Comparison of ENCODE assay signal across 17 mouse cellular contexts in the genomic region with DNA sequence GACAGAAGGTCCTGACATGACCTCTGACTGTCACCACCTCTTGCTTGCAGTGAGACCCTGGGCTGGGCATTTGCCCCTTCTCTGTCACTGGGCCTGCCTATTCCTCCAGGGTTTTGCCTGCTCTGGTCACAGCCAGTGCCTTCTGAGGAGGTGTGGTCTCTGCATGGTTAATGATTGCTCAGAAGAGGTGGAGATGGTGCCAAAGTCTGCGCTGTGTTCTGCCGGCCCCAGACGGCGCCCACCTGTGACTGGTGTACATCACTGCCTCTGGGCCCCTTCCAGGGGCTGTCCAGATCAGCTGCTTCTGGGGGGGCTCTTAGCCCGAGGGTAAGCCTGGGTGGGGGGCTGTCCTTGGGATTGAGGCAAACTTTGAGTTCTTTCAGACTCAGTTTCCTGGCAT. TPM values are rescaled to one million over a fixed set of nuclear protein-coding genes. Genes with fewer than 3 reads are reported as not detected.
DNase-seq lines count a peak whose midpoint lies in the region; ATAC-seq and TF ChIP-seq lines count a peak whose summit lies in the region.
"Had no signal": no experiment of that assay in that cellular context is flagged by ENCODE, and none has a peak within 500 bp of the region (broad histone marks: within the 10 kb centered on the region; RNA-seq: fewer than 3 reads in every experiment).

A gene (plus strand): TSS at position 219 of the 400 bp plus-strand sequence.

- H3K36me3 ChIP-seq in erythroblast, embryonic 14.5 days (ENCODE audit: control insufficient read depth) = no peaks in the 10 kb centered on the region
- no peaks in the 10 kb centered on the region for H3K36me3 ChIP-seq in kidney, embryonic 15.5 days
- no peaks in the 10 kb centered on the region for H3K36me3 ChIP-seq in liver, embryonic 11.5 days (ENCODE audit: control insufficient read depth, insufficient read depth, low read length)
- no peaks in the 10 kb centered on the region for H3K36me3 ChIP-seq in stomach, postnatal 0 days (ENCODE audit: control insufficient read depth, insufficient read depth, low read length)
- H3K36me3 ChIP-seq in midbrain, embryonic 13.5 days = no peaks in the 10 kb centered on the region
- H3K36me3 ChIP-seq in forebrain, postnatal 0 days (ENCODE audit: insufficient read depth) = no peaks in the 10 kb centered on the region
- H3K36me3 ChIP-seq: embryonic facial prominence, embryonic 13.5 days; forebrain, embryonic 15.5 days had no signal

- no peaks in the 10 kb centered on the region for H3K9me3 ChIP-seq in erythroblast, embryonic 14.5 days (ENCODE audit: control insufficient read depth, low read length)
- no peaks in the 10 kb centered on the region for H3K9me3 ChIP-seq in kidney, embryonic 15.5 days (replicated peaks)
- no peaks in the 10 kb centered on the region for H3K9me3 ChIP-seq in liver, embryonic 11.5 days (ENCODE audit: control insufficient read depth, low read length)
- H3K9me3 ChIP-seq in stomach, postnatal 0 days (ENCODE audit: control insufficient read depth, low read length) = no peaks in the 10 kb centered on the region
- no peaks in the 10 kb centered on the region for H3K9me3 ChIP-seq in midbrain, embryonic 13.5 days
- no peaks in the 10 kb centered on the region for H3K9me3 ChIP-seq in forebrain, postnatal 0 days (ENCODE audit: low read length)
- H3K9me3 ChIP-seq: embryonic facial prominence, embryonic 13.5 days; forebrain, embryonic 15.5 days had no signal

- no peaks in the 10 kb centered on the region for H3K4me1 ChIP-seq in erythroblast, embryonic 14.5 days (ENCODE audit: control insufficient read depth)
- H3K4me1 ChIP-seq in kidney, embryonic 15.5 days = peaks cover 10% of the 10 kb centered on the region
- peaks cover 7% of the 10 kb centered on the region for H3K4me1 ChIP-seq in liver, embryonic 11.5 days (replicated peaks; ENCODE audit: control insufficient read depth, insufficient read depth, low read length)
- H3K4me1 ChIP-seq in stomach, postnatal 0 days (replicated peaks; ENCODE audit: control insufficient read depth, insufficient read depth) = no peaks in the 10 kb centered on the region
- H3K4me1 ChIP-seq in midbrain, embryonic 13.5 days (replicated peaks) = no peaks in the 10 kb centered on the region
- no peaks in the 10 kb centered on the region for H3K4me1 ChIP-seq in forebrain, postnatal 0 days (ENCODE audit: insufficient read depth)
- H3K4me1 ChIP-seq: embryonic facial prominence, embryonic 13.5 days; forebrain, embryonic 15.5 days had no signal

- peak within 1 kb of the TSS; percentile 38 for H3K4me2 ChIP-seq in kidney, embryonic 15.5 days
- peak within 1 kb of the TSS; percentile 49 for H3K4me2 ChIP-seq in liver, embryonic 11.5 days
- 0 out of 2 replicates have a peak within 1 kb of the TSS, but pooled peaks have one; percentile 8 for H3K4me2 ChIP-seq in stomach, postnatal 0 days (replicated peaks; ENCODE audit: low read depth)
- no peak within 1 kb of the TSS for H3K4me2 ChIP-seq in midbrain, embryonic 13.5 days (replicated peaks)
- no peak within 1 kb of the TSS for H3K4me2 ChIP-seq in forebrain, postnatal 0 days (ENCODE audit: low read depth)
- H3K4me2 ChIP-seq: embryonic facial prominence, embryonic 13.5 days; forebrain, embryonic 15.5 days; hindbrain, embryonic 14.5 days had no signal

- 49% methylated on average over 5 of the region's 5 CpGs for WGBS in kidney, embryonic 15.5 days
- 61% methylated on average over 5 of the region's 5 CpGs for WGBS in liver, embryonic 11.5 days
- 42% methylated on average over 5 of the region's 5 CpGs for WGBS in stomach, postnatal 0 days
- 78% methylated on average over 5 of the region's 5 CpGs for WGBS in midbrain, embryonic 13.5 days
- 63% methylated on average over 5 of the region's 5 CpGs for WGBS in forebrain, postnatal 0 days

- intact Hi-C loops in heart, postnatal 10 days (cut with DNase I) = no loop called here

- H3K27ac ChIP-seq in kidney, embryonic 15.5 days = peak within 1 kb of the TSS; percentile 41; the same call in 1 of the 2 replicates
- H3K27ac ChIP-seq in liver, embryonic 11.5 days (ENCODE audit: low read depth, low read length) = peak within 1 kb of the TSS; percentile 32
- no peak within 1 kb of the TSS for H3K27ac ChIP-seq in stomach, postnatal 0 days (replicated peaks)
- H3K27ac ChIP-seq in midbrain, embryonic 13.5 days = no peak within 1 kb of the TSS
- no peak within 1 kb of the TSS for H3K27ac ChIP-seq in forebrain, postnatal 0 days (ENCODE audit: low read depth, low read length)
- H3K27ac ChIP-seq: embryonic facial prominence, embryonic 13.5 days; forebrain, embryonic 15.5 days; hindbrain, embryonic 14.5 days had no signal

- H3K27me3 ChIP-seq in erythroblast, embryonic 14.5 days (ENCODE audit: control insufficient read depth) = no peaks in the 10 kb centered on the region
- no peaks in the 10 kb centered on the region for H3K27me3 ChIP-seq in kidney, embryonic 15.5 days
- H3K27me3 ChIP-seq in liver, embryonic 11.5 days (replicated peaks; ENCODE audit: control insufficient read depth, insufficient read depth, low read length) = no peaks in the 10 kb centered on the region
- H3K27me3 ChIP-seq in stomach, postnatal 0 days (ENCODE audit: control insufficient read depth, insufficient read depth, low read length) = no peaks in the 10 kb centered on the region
- H3K27me3 ChIP-seq in midbrain, embryonic 13.5 days = no peaks in the 10 kb centered on the region
- no peaks in the 10 kb centered on the region for H3K27me3 ChIP-seq in forebrain, postnatal 0 days (ENCODE audit: insufficient read depth, low read length)
- H3K27me3 ChIP-seq: embryonic facial prominence, embryonic 13.5 days; forebrain, embryonic 15.5 days had no signal

- H3K9ac ChIP-seq in kidney, embryonic 15.5 days = no peak within 1 kb of the TSS
- no peak within 1 kb of the TSS for H3K9ac ChIP-seq in liver, embryonic 11.5 days (ENCODE audit: low read depth, low read length)
- H3K9ac ChIP-seq in stomach, postnatal 0 days (ENCODE audit: low read length) = no peak within 1 kb of the TSS
- no peak within 1 kb of the TSS for H3K9ac ChIP-seq in midbrain, embryonic 13.5 days (replicated peaks)
- H3K9ac ChIP-seq in forebrain, postnatal 0 days = no peak within 1 kb of the TSS
- H3K9ac ChIP-seq: embryonic facial prominence, embryonic 13.5 days; forebrain, embryonic 15.5 days; hindbrain, embryonic 14.5 days had no signal

- peak within 1 kb of the TSS; percentile 25 for H3K4me3 ChIP-seq in erythroblast, embryonic 14.5 days (replicated peaks)
- H3K4me3 ChIP-seq in kidney, embryonic 15.5 days (replicated peaks) = no peak within 1 kb of the TSS
- peak within 1 kb of the TSS; percentile 26; the same call in 1 of the 2 replicates for H3K4me3 ChIP-seq in liver, embryonic 11.5 days (ENCODE audit: low read depth, low read length)
- no peak within 1 kb of the TSS for H3K4me3 ChIP-seq in stomach, postnatal 0 days (ENCODE audit: low read depth, low read length)
- H3K4me3 ChIP-seq in midbrain, embryonic 13.5 days (replicated peaks) = no peak within 1 kb of the TSS
- H3K4me3 ChIP-seq in forebrain, postnatal 0 days (ENCODE audit: low read depth, low read length) = no peak within 1 kb of the TSS
- H3K4me3 ChIP-seq: embryonic facial prominence, embryonic 13.5 days; forebrain, embryonic 15.5 days had no signal

- DNase-seq in liver, embryonic 11.5 days (ENCODE audit: low spot score) = no peak
- peak; percentile 66 for DNase-seq in stomach, postnatal 0 days (ENCODE audit: low spot score)
- no peak for DNase-seq in heart, postnatal 10 days
- no peak for DNase-seq in forebrain, postnatal 0 days
- DNase-seq: adrenal gland, adult 8-10 months; cerebellum, postnatal 25 days; gastrocnemius, postnatal 25 days; left cerebral cortex, postnatal 4 days; thymus, postnatal 4 days had no signal

- no peak for ATAC-seq in erythroblast, adult 5-6 weeks (replicated peaks; ENCODE audit: low FRiP score, poor library complexity, severe bottlenecking)
- ATAC-seq in kidney, embryonic 15.5 days (replicated peaks; ENCODE audit: low FRiP score) = peak; percentile 94
- peak; percentile 66 for ATAC-seq in liver, embryonic 11.5 days (replicated peaks; ENCODE audit: low FRiP score)
- ATAC-seq in stomach, postnatal 0 days (ENCODE audit: low FRiP score, low TSS enrichment) = peak; percentile 80
- no peak; the same call in 1 of the 2 replicates for ATAC-seq in midbrain, embryonic 13.5 days
- ATAC-seq in forebrain, postnatal 0 days = no peak
- ATAC-seq: forebrain, embryonic 15.5 days had no signal

- TF ChIP-seq CTCF in stomach, postnatal 0 days (IDR thresholded peaks at IDR 0.05; ENCODE audit: low read depth) = no peak
- no peak for TF ChIP-seq CTCF in forebrain, postnatal 0 days (IDR thresholded peaks at IDR 0.05; ENCODE audit: low read depth)

- no peak for TF ChIP-seq EP300 in stomach, postnatal 0 days (optimal IDR thresholded peaks at IDR 0.05)

RNA-seq across cellular contexts. Expression of the gene that starts here (rescaled TPM):
- polyA plus RNA-seq in erythroblast, embryonic 14.5 days (2012) = 0.03 TPM in 1 of 2 replicates, not detected in the other
- not detected in 2 replicates for total RNA-seq in erythroblast, adult 5-6 weeks (2015; ENCODE audit: low replicate concordance)
- not detected in 2 replicates for total RNA-seq in erythroblast, adult 5-6 weeks (2017; ENCODE audit: low replicate concordance)
- polyA plus RNA-seq in kidney, embryonic 15.5 days (2015; fragmentation: Nextera tagmentation; extraction: Ambion mirVana) = 5.4 TPM in 2 replicates
- polyA plus RNA-seq in liver, embryonic 11.5 days (2014; fragmentation: Nextera tagmentation; extraction: Ambion mirVana) = 7.4 and 8.3 TPM in 2 replicates
- 1.8 and 3.1 TPM in 2 replicates for polyA plus RNA-seq in stomach, postnatal 0 days (2015; fragmentation: Nextera tagmentation; extraction: Ambion mirVana)
- polyA plus RNA-seq in midbrain, embryonic 13.5 days (2015; fragmentation: Nextera tagmentation; extraction: Ambion mirVana) = 0.15 TPM in 2 replicates
- total RNA-seq in heart, postnatal 10 days (2021) = not detected
- total RNA-seq in forebrain, postnatal 0 days (2014; rRNA removed) = 0.76 and 0.85 TPM in 2 replicates
- 0.24 and 0.53 TPM in 2 replicates for polyA plus RNA-seq in forebrain, postnatal 0 days (2015; fragmentation: Nextera tagmentation; extraction: Ambion mirVana)
- total RNA-seq: adrenal gland, adult 8-10 months; gastrocnemius, postnatal 25 days had no signal
- polyA plus RNA-seq: embryonic facial prominence, embryonic 13.5 days; heart, embryonic 14.5 days had no signal

Comparison
In these comparisons a context has a peak if more than half of its experiments do, and no peak if none do; other contexts are left out.
1. H3K4me3 ChIP-seq: peak in erythroblast, embryonic 14.5 days (single experiment) and liver, embryonic 11.5 days (single experiment); none in kidney, embryonic 15.5 days (single experiment), stomach, postnatal 0 days (single experiment), midbrain, embryonic 13.5 days (single experiment) and forebrain, postnatal 0 days (single experiment).
2. ATAC-seq: peak in kidney, embryonic 15.5 days (single experiment), liver, embryonic 11.5 days (single experiment) and stomach, postnatal 0 days (single experiment); none in erythroblast, adult 5-6 weeks (single experiment), midbrain, embryonic 13.5 days (single experiment) and forebrain, postnatal 0 days (single experiment).
3. H3K27ac ChIP-seq: peak in kidney, embryonic 15.5 days (single experiment) and liver, embryonic 11.5 days (single experiment); none in stomach, postnatal 0 days (single experiment), midbrain, embryonic 13.5 days (single experiment) and forebrain, postnatal 0 days (single experiment).
4. H3K4me2 ChIP-seq: peak in kidney, embryonic 15.5 days (single experiment), liver, embryonic 11.5 days (single experiment) and stomach, postnatal 0 days (single experiment); none in midbrain, embryonic 13.5 days (single experiment) and forebrain, postnatal 0 days (single experiment).